Mouse (Mus musculus): ENCODE data around the gene Cpm.

DNA sequence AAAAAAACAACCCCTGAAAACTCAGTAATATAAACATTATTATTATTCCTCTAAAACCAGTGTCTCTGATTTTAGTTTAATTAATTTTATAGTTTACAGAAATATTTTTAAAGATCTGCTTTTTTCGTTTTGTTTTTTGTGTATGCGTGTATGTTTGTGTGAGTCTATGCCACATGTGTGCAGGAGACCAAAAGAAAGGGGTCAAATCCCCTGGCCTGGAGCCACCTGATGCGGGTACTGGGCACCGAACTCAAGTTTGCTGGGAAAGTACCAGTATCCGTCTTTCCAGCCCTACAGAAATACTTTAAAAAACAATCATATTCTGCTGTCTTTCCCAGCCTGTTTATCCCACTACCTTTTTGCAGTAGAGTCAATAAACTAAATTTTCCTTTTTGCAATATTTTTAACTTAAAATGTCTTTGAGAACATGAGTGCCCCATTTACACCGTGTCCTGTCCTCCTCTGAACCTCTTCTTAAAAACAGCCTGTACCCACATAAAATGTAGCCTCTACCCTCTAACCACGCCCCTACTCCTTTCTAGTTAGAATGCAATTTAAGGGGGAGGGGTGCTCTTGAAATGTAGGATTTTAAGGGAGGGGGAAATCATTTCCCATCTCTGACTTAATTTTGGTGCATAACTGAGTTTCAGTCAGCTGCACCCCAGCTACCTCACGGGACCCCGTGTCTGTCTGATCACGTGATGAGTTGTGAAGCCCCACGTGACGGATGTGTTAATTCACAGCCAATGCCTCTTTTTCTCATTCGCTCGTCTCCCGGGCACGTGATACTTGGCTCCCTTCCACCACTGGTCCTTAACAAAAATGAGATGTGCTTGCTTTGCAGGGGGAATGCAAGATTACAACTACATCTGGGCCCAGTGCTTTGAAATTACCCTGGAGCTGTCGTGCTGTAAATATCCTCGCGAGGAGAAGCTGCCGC lies 46.1 kb downstream of the Cpm start:
- no peak for TF ChIP-seq EP300 (IDR thresholded peaks at IDR 0.05; ENCODE audit: insufficient read depth, low read depth, low read length)
- TF ChIP-seq CTCF (IDR thresholded peaks at IDR 0.05; ENCODE audit: low read depth, low read length): no peak

Data from ES-Bruce4 (cell line).